In the genomic region with DNA sequence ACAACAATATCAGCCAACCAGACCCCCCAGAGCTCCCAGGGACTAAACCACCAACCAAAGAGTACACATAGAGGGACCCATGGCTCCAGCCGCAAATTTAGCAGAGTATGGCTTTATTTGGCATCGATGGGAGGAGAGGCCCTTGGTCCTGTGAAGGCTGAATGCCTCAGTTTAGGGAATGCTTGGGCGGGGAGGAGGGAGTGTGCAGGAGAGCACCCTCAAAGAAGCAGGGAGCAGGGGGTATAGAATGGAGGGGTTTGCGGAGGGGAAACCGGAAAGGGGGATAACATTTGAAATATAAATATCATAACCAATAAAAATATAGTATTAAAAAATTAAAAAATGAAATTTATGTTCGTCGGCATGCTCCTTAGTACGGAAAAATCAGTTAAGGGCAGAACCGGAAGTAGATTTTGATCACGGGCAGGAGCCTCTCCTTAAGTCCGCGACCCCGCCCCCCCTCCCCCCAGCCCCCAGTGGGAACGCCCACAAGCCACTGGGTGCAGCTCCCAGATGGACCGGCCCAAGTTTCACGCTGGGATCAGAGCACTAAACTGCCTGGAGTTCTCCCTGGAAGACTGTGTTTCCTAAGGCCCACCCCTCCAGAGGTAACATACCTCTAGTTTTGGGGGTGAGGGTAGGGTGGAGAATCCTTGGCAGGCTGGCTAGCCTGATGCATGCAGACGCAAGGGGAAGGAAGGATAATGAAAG, we compare ENCODE assay signal across 9 mouse cellular contexts. TPM values are rescaled to one million over a fixed set of nuclear protein-coding genes. Genes with fewer than 3 reads are reported as not detected.
A peak's percentile ranks its signal among the peaks of the same experiment; 100 is the strongest.
DNase-seq lines count a peak whose midpoint lies in the region; ATAC-seq and TF ChIP-seq lines count a peak whose summit lies in the region.
"Had no signal": no experiment of that assay in that cellular context is flagged by ENCODE, and none has a peak within 500 bp of the region (broad histone marks: within the 10 kb centered on the region; RNA-seq: fewer than 3 reads in every experiment).

No protein-coding gene starts in this region.

- 10% methylated on average over 17 of the region's 17 CpGs for WGBS in kidney, postnatal 0 days
- WGBS in forebrain, embryonic 16.5 days: 17% methylated on average over 17 of the region's 17 CpGs
- 9% methylated on average over 17 of the region's 17 CpGs for WGBS in liver, embryonic 12.5 days (ENCODE audit: insufficient replicate concordance)

- no peaks in the 10 kb centered on the region for H3K27me3 ChIP-seq in kidney, postnatal 0 days (ENCODE audit: insufficient read depth, low read length)
- no peaks in the 10 kb centered on the region for H3K27me3 ChIP-seq in forebrain, embryonic 16.5 days (replicated peaks; ENCODE audit: control insufficient read depth, insufficient read depth, low read length)
- no peaks in the 10 kb centered on the region for H3K27me3 ChIP-seq in liver, embryonic 12.5 days (replicated peaks)

- H3K9ac ChIP-seq in kidney, postnatal 0 days (ENCODE audit: low read depth, low read length): no peak overlapping the region
- H3K9ac ChIP-seq in forebrain, embryonic 16.5 days (replicated peaks; ENCODE audit: low read depth, low read length): peak overlapping the region; percentile 35; the same call in 1 of the 2 replicates
- H3K9ac ChIP-seq in liver, embryonic 12.5 days: peak overlapping the region; percentile 33

- peak overlapping the region; percentile 52 for H3K4me2 ChIP-seq in kidney, postnatal 0 days (ENCODE audit: low read length)
- H3K4me2 ChIP-seq in forebrain, embryonic 16.5 days (ENCODE audit: low read length): peak overlapping the region; percentile 53
- H3K4me2 ChIP-seq in liver, embryonic 12.5 days: peak overlapping the region; percentile 58

- ATAC-seq in kidney, postnatal 0 days (replicated peaks; ENCODE audit: low FRiP score, low read depth): no peak
- no peak for ATAC-seq in forebrain, embryonic 16.5 days
- ATAC-seq in liver, embryonic 12.5 days: no peak

- TF ChIP-seq CTCF in kidney, postnatal 0 days (IDR thresholded peaks at IDR 0.05; ENCODE audit: low read depth): no peak
- TF ChIP-seq CTCF in layer of hippocampus, adult 2 months (conservative IDR thresholded peaks at IDR 0.05): no peak

- H3K36me3 ChIP-seq in kidney, postnatal 0 days (ENCODE audit: insufficient read depth, low read length): no peaks in the 10 kb centered on the region
- H3K36me3 ChIP-seq in forebrain, embryonic 16.5 days (ENCODE audit: control insufficient read depth, insufficient read depth): no peaks in the 10 kb centered on the region
- H3K36me3 ChIP-seq in liver, embryonic 12.5 days: no peaks in the 10 kb centered on the region

- H3K9me3 ChIP-seq in kidney, postnatal 0 days (replicated peaks; ENCODE audit: low read length): no peaks in the 10 kb centered on the region
- no peaks in the 10 kb centered on the region for H3K9me3 ChIP-seq in forebrain, embryonic 16.5 days (ENCODE audit: control insufficient read depth, low read length)
- H3K9me3 ChIP-seq in liver, embryonic 12.5 days (replicated peaks): no peaks in the 10 kb centered on the region

- H3K27ac ChIP-seq in kidney, postnatal 0 days: no peak overlapping the region
- no peak overlapping the region for H3K27ac ChIP-seq in forebrain, embryonic 16.5 days (ENCODE audit: low read length)
- H3K27ac ChIP-seq in liver, embryonic 12.5 days: no peak overlapping the region
- no peak overlapping the region for H3K27ac ChIP-seq in layer of hippocampus, adult 2 months

- H3K4me3 ChIP-seq in kidney, postnatal 0 days (replicated peaks; ENCODE audit: low read depth, low read length): peak overlapping the region; percentile 22
- peak overlapping the region; percentile 36 for H3K4me3 ChIP-seq in forebrain, embryonic 16.5 days (replicated peaks; ENCODE audit: low read length)
- H3K4me3 ChIP-seq in liver, embryonic 12.5 days: peak overlapping the region; percentile 25
- H3K4me3 ChIP-seq in layer of hippocampus, adult 2 months: no peak overlapping the region

- no peaks in the 10 kb centered on the region for H3K4me1 ChIP-seq in kidney, postnatal 0 days (replicated peaks; ENCODE audit: insufficient read depth, low read length)
- H3K4me1 ChIP-seq in forebrain, embryonic 16.5 days (replicated peaks; ENCODE audit: control insufficient read depth, insufficient read depth, low read length): peaks cover 6% of the 10 kb centered on the region; the same call in 1 of the 2 replicates
- H3K4me1 ChIP-seq in liver, embryonic 12.5 days: no peaks in the 10 kb centered on the region

- DNase-seq in kidney, postnatal 0 days (ENCODE audit: low spot score): peak; percentile 9
- DNase-seq in kidney, adult 9 months: no peak
- DNase-seq in retina, embryonic 14.5 days (ENCODE audit: low spot score): peak; percentile 35
- no peak for DNase-seq in right cerebral cortex, postnatal 36 days (ENCODE audit: low spot score in 2 of 2)
- no peak for DNase-seq in layer of hippocampus, adult 2 months (ENCODE audit: low spot score in 2 of 2)
- no peak for DNase-seq in thymus, postnatal 25 days
- DNase-seq: left cerebral cortex, postnatal 4 days had no signal

RNA-seq across cellular contexts. Expression of a gene that starts 34.1 kb away (rescaled TPM):
- 20.8 and 23.9 TPM in 2 replicates for polyA plus RNA-seq in kidney, postnatal 0 days (2015; fragmentation: Nextera tagmentation; extraction: Ambion mirVana)
- 132 and 133 TPM in 2 replicates for polyA plus RNA-seq in forebrain, embryonic 16.5 days (2015; fragmentation: Nextera tagmentation; extraction: Ambion mirVana)
- 8.0 and 9.2 TPM in 2 replicates for polyA plus RNA-seq in liver, embryonic 12.5 days (2016; fragmentation: Nextera tagmentation; extraction: Ambion mirVana)
- total RNA-seq in layer of hippocampus, adult 2 months (2021): 10 to 100 TPM; 37.5 to 38.6 TPM

RNA-seq across cellular contexts. Expression of a gene that starts 41.7 kb away (rescaled TPM):
- 1.9 and 2.3 TPM in 2 replicates for polyA plus RNA-seq in kidney, postnatal 0 days (2015; fragmentation: Nextera tagmentation; extraction: Ambion mirVana)
- polyA plus RNA-seq in forebrain, embryonic 16.5 days (2015; fragmentation: Nextera tagmentation; extraction: Ambion mirVana): 2.4 and 2.7 TPM in 2 replicates
- 0.89 and 1.0 TPM in 2 replicates for polyA plus RNA-seq in liver, embryonic 12.5 days (2016; fragmentation: Nextera tagmentation; extraction: Ambion mirVana)
- 1 to 10 TPM; 7.6 to 8.7 TPM for total RNA-seq in layer of hippocampus, adult 2 months (2021)

Comparison
In these comparisons a context has a peak if more than half of its experiments do, and no peak if none do; other contexts are left out.
1. DNase-seq: peak in kidney, postnatal 0 days (single experiment) and retina, embryonic 14.5 days (single experiment); none in kidney, adult 9 months (single experiment), right cerebral cortex, postnatal 36 days (0 of 2), layer of hippocampus, adult 2 months (0 of 2) and thymus, postnatal 25 days (single experiment).
2. Peak in every context shown above with its lines, with median percentiles within 50 percentile points of each other: H3K4me2 ChIP-seq.